Mouse (Mus musculus): ENCODE measurements around the gene Iqcd.

DNA sequence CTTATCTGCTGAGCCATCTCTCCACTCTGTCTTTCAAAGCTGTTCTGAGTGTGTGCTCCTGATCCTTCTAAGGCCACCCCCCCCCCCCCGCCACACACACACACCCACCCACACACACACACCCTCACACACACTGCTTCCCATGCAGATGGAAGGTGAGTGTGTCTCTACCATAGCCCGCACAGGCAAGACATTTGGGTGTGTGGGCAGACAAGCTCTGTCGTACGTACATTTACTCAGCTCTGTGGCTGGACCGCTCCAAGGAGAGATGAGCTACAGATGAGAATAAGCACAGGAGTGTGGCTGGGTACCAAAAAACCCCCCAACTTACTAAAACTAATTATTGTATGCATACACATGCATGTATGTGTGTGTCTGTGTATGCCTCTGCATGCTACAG is 38.1 kb upstream of the Iqcd start:
- no peak for TF ChIP-seq CTCF (IDR thresholded peaks at IDR 0.05; ENCODE audit: control insufficient read depth, insufficient read depth, insufficient replicate concordance, low read depth, low read length)
- TF ChIP-seq POLR2A (IDR thresholded peaks at IDR 0.05; ENCODE audit: control insufficient read depth, low read depth, low read length) = no peak
